Mouse (Mus musculus) embryonic facial prominence, embryonic 13.5 days (tissue): ENCODE data around the gene Nfya. TPM values are rescaled to one million over a fixed set of nuclear protein-coding genes. Genes with fewer than 3 reads are reported as not detected.

Experiments
- ATAC-seq: fragments of 200-750 bp; cut with Nextera tagmentation; 2 replicates; pipeline ENCODE4 v1.8.0; 2017; ENCODE audit warnings: low read depth; ENCODE audit not compliant: insufficient number of reproducible peaks, insufficient read depth, low FRiP score, low TSS enrichment
- H3K27ac ChIP-seq: fragments of 300-500 bp; sonication (generic); 2 replicates; pipeline ENCODE4 v1.5.1; 2015; ENCODE audit warnings: moderate library complexity, mild to moderate bottlenecking, inconsistent platforms
- H3K27me3 ChIP-seq: fragments of 300-500 bp; sonication (generic); 2 replicates; pipeline ENCODE4 v1.6.1; 2015; ENCODE audit warnings: mild to moderate bottlenecking, inconsistent platforms
- H3K36me3 ChIP-seq: fragments of 300-500 bp; sonication (generic); 2 replicates; pipeline ENCODE4 v1.6.1; 2015; ENCODE audit warnings: mild to moderate bottlenecking, inconsistent platforms
- H3K4me1 ChIP-seq: fragments of 300-500 bp; sonication (generic); 2 replicates; pipeline ENCODE4 v1.6.1; 2015; ENCODE audit warnings: inconsistent platforms
- H3K4me2 ChIP-seq: fragments of 300-500 bp; sonication (generic); 2 replicates; pipeline ENCODE4 v1.6.1; 2015; ENCODE audit warnings: moderate library complexity, mild to moderate bottlenecking, inconsistent platforms
- H3K4me3 ChIP-seq: fragments of 300-500 bp; sonication (generic); 2 replicates; pipeline ENCODE4 v1.5.1; 2015; ENCODE audit warnings: mild to moderate bottlenecking, inconsistent platforms
- H3K9ac ChIP-seq: fragments of 300-500 bp; sonication (generic); 2 replicates; pipeline ENCODE4 v1.6.1; 2015; ENCODE audit warnings: mild to moderate bottlenecking, inconsistent platforms
- H3K9me3 ChIP-seq: fragments of 300-500 bp; sonication (generic); 2 replicates; pipeline ENCODE4 v1.6.1; 2016; ENCODE audit warnings: inconsistent platforms
- WGBS: fragments of 180-500 bp; shearing (Covaris S2); methylation state at CpG from one replicate; pipeline ENCODE4 v1.1.7; 2015; ENCODE audit warnings: mixed read lengths; 5-methylcytosine and 5-hydroxymethylcytosine counted together
- polyA plus RNA-seq: library from polyadenylated mRNA; unstranded; fragments of >200 nt; fragmentation: Nextera tagmentation; extraction: Ambion mirVana; gene quantifications from 2 replicates; pipeline ENCODE4 v1.2.1, GENCODE M21; 2015

The Nfya gene
- polyA plus RNA-seq, 1 experiment from 2014 or later = 16.0 TPM

GRCm38 (mm10) chr17:48410299-48410785 lies 636 bp upstream of the Nfya start:
- Histone ChIP-seq H3K4me2 (peak overlapping the region; percentile 72), H3K36me3 (peaks cover 23% of the 10 kb centered on the region), H3K4me3 (peak overlapping the region; percentile 87), H3K9ac (peak overlapping the region; percentile 88), H3K27ac (peak overlapping the region; percentile 100), H3K4me1 (peaks cover 27% of the 10 kb centered on the region), H3K27me3 (no peaks in the 10 kb centered on the region), H3K9me3 (no peaks in the 10 kb centered on the region)
- peak; percentile 10 for ATAC-seq
- under 1% methylated on average over 13 of the region's 13 CpGs for WGBS

GRCm38 (mm10) chr17:48408526-48409291 lies 997 bp downstream of the Nfya start:
- no peaks in the 10 kb centered on the region for H3K9me3 ChIP-seq
- H3K36me3 ChIP-seq = peaks cover 10% of the 10 kb centered on the region; the same call in 1 of the 2 replicates
- peaks cover 32% of the 10 kb centered on the region for H3K4me1 ChIP-seq
- peak overlapping the region; percentile 87 for H3K4me3 ChIP-seq
- no peaks in the 10 kb centered on the region for H3K27me3 ChIP-seq
- peak overlapping the region; percentile 79 for H3K4me2 ChIP-seq
- ATAC-seq = peak; percentile 29
- under 1% methylated on average over 44 of the region's 47 CpGs for WGBS
- H3K27ac ChIP-seq = peak overlapping the region; percentile 100
- H3K9ac ChIP-seq = peak overlapping the region; percentile 100

GRCm38 (mm10) chr17:48407910-48408525 lies 1.7 kb downstream of the Nfya start:
- Histone ChIP-seq H3K4me3 (peak overlapping the region; percentile 87), H3K27ac (peak overlapping the region; percentile 100), H3K27me3 (no peaks in the 10 kb centered on the region), H3K9me3 (no peaks in the 10 kb centered on the region), H3K4me2 (peak overlapping the region; percentile 79), H3K36me3 (peaks cover 7% of the 10 kb centered on the region; the same call in 1 of the 2 replicates), H3K4me1 (peaks cover 32% of the 10 kb centered on the region), H3K9ac (peak overlapping the region; percentile 100)
- no peak for ATAC-seq
- WGBS = 11% methylated on average over 8 of the region's 8 CpGs

DNA sequence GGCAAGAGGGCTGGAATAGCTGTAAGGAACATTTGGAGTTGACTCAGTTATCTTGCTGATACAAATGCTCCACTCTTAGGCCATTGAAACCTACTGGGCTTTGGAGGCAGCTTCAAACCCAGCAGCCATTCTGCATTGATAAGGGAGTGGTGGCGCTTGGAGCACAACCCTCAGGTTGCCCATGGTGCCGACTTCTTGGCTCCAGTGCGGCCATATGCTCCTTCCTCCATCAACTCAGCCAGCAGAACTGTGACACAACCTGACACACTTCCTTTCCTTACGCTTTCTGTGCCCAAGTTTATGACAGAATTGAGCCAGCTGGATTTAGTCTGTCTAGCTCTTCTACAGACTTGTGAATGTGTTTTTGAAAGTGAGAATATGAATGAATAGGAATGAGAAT lies 2.6 kb downstream of the Nfya start:
- WGBS = 89% methylated on average over 4 of the region's 4 CpGs
- no peak for ATAC-seq
- no peak overlapping the region for H3K27ac ChIP-seq
- no peaks in the 10 kb centered on the region for H3K36me3 ChIP-seq
- no peak overlapping the region for H3K4me3 ChIP-seq
- no peaks in the 10 kb centered on the region for H3K27me3 ChIP-seq
- H3K9ac ChIP-seq = peak overlapping the region; percentile 100; the same call in 1 of the 2 replicates
- H3K4me2 ChIP-seq = peak overlapping the region; percentile 79
- no peaks in the 10 kb centered on the region for H3K9me3 ChIP-seq
- H3K4me1 ChIP-seq = peaks cover 32% of the 10 kb centered on the region

GRCm38 (mm10) chr17:48404706-48405105 lies 5.0 kb downstream of the Nfya start:
- no peak for ATAC-seq
- 79% methylated on average over 1 of the region's 1 CpGs for WGBS

GRCm38 (mm10) chr17:48403848-48404247 lies 5.9 kb downstream of the Nfya start:
- Histone ChIP-seq H3K36me3 (peaks cover 16% of the 10 kb centered on the region), H3K4me3 (no peak overlapping the region), H3K27ac (no peak overlapping the region), H3K4me1 (peaks cover 19% of the 10 kb centered on the region), H3K27me3 (no peaks in the 10 kb centered on the region), H3K9me3 (no peaks in the 10 kb centered on the region), H3K9ac (no peak overlapping the region), H3K4me2 (no peak overlapping the region)
- WGBS = 84% methylated on average over 2 of the region's 2 CpGs
- ATAC-seq = no peak

More at GRCm38 (mm10) chr17:48404706-48405105, 5.0 kb downstream of the Nfya start:
- H3K4me2 ChIP-seq = no peak overlapping the region
- H3K27me3 ChIP-seq = no peaks in the 10 kb centered on the region
- peaks cover 8% of the 10 kb centered on the region for H3K36me3 ChIP-seq
- no peak overlapping the region for H3K9ac ChIP-seq
- H3K4me3 ChIP-seq = no peak overlapping the region
- no peak overlapping the region for H3K27ac ChIP-seq
- H3K4me1 ChIP-seq = peaks cover 19% of the 10 kb centered on the region
- H3K9me3 ChIP-seq = no peaks in the 10 kb centered on the region

GRCm38 (mm10) chr17:48402751-48403150 lies 7.0 kb downstream of the Nfya start:
- Histone ChIP-seq H3K4me1 (peaks cover 13% of the 10 kb centered on the region), H3K9me3 (no peaks in the 10 kb centered on the region), H3K36me3 (peaks cover 27% of the 10 kb centered on the region), H3K4me3 (no peak overlapping the region), H3K27ac (no peak overlapping the region), H3K27me3 (no peaks in the 10 kb centered on the region), H3K4me2 (no peak overlapping the region), H3K9ac (no peak overlapping the region)
- WGBS = 91% methylated on average over 3 of the region's 3 CpGs
- no peak for ATAC-seq

DNA sequence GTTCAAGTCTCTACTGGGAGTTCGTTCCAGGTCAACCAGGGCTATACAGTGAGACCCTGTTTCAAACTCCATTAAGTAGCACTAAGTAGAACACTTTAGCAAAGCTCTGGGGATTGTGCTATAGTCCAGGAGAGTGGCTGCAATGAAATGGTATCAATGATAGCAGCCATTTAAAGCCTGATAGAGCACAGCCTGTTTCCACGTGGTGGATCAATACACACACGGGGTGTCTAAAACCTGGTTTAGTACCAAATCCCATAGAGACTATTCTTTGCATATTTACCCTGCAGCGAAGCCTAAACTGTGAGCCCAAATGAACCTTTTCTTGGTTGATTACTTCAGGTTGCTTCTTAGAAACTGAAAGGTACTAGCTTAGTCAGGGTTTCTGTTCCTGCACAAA lies 8.0 kb downstream of the Nfya start:
- WGBS = 87% methylated on average over 4 of the region's 4 CpGs
- no peak for ATAC-seq
- Histone ChIP-seq H3K9me3 (no peaks in the 10 kb centered on the region), H3K36me3 (peaks cover 37% of the 10 kb centered on the region), H3K27me3 (no peaks in the 10 kb centered on the region), H3K4me1 (peaks cover 4% of the 10 kb centered on the region; the same call in 1 of the 2 replicates), H3K4me3 (no peak overlapping the region), H3K27ac (no peak overlapping the region), H3K4me2 (no peak overlapping the region), H3K9ac (no peak overlapping the region)

GRCm38 (mm10) chr17:48392616-48393015 lies 17.1 kb downstream of the Nfya start:
- H3K27ac ChIP-seq = no peak overlapping the region
- no peaks in the 10 kb centered on the region for H3K9me3 ChIP-seq
- no peak for ATAC-seq
- no peak overlapping the region for H3K4me2 ChIP-seq
- 95% methylated on average over 3 of the region's 3 CpGs for WGBS
- no peak overlapping the region for H3K4me3 ChIP-seq
- no peaks in the 10 kb centered on the region for H3K4me1 ChIP-seq
- no peak overlapping the region for H3K9ac ChIP-seq
- peaks cover 100% of the 10 kb centered on the region for H3K36me3 ChIP-seq
- no peaks in the 10 kb centered on the region for H3K27me3 ChIP-seq

DNA sequence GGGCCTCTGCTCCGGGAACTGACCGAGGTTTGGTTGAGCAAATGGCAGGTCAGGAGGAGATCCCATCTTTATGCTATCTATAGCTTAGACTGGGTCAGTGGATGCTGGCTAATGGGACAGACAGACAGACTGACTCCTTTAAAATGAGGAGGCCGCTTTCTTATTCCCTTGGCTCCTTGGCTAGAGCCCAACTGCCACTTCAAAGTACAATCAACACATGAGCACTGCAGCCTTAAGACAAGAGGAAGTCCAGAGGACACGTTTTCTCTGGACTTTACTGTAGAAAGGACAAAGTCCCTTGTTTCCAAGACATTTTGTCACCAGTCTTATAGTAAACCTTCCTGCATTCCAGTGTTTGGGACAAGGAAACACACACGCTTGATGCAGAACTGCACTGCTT lies 18.3 kb downstream of the Nfya start:
- Histone ChIP-seq H3K4me2 (no peak overlapping the region), H3K27ac (no peak overlapping the region), H3K4me3 (no peak overlapping the region), H3K27me3 (no peaks in the 10 kb centered on the region), H3K9ac (no peak overlapping the region), H3K36me3 (peaks cover 100% of the 10 kb centered on the region), H3K4me1 (no peaks in the 10 kb centered on the region), H3K9me3 (no peaks in the 10 kb centered on the region)
- no peak for ATAC-seq
- 94% methylated on average over 5 of the region's 5 CpGs for WGBS

- WGBS = 91% methylated on average over 5 of the region's 5 CpGs
- Histone ChIP-seq H3K9ac (no peak overlapping the region), H3K36me3 (peaks cover 89% of the 10 kb centered on the region), H3K4me2 (no peak overlapping the region), H3K4me3 (no peak overlapping the region), H3K27me3 (no peaks in the 10 kb centered on the region), H3K9me3 (no peaks in the 10 kb centered on the region), H3K27ac (no peak overlapping the region), H3K4me1 (no peaks in the 10 kb centered on the region)
- ATAC-seq = no peak
Measured at GRCm38 (mm10) chr17:48389442-48389841, 20.3 kb downstream of the Nfya start.

DNA sequence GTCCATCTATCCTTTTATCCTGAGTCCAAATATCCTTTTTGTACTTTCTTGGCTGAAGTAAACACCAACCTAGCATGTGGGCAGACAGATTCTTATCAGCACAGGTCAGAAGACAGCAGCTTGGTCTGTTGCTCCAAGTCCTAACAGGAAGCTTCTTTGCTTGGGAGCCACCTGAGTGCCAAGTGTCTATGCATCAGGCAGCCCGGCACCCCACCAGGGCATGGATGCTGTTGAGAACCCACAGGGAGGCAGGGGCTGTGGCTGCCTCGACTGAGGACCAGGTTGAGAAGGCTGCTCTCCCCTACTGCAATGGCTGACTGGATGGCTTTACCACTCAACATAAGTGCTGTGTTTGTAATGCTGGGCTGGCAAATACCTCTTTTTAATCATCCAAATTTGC lies 21.0 kb downstream of the Nfya start:
- Histone ChIP-seq H3K9me3 (no peaks in the 10 kb centered on the region), H3K27me3 (no peaks in the 10 kb centered on the region), H3K27ac (no peak overlapping the region), H3K9ac (no peak overlapping the region), H3K36me3 (peaks cover 81% of the 10 kb centered on the region), H3K4me1 (no peaks in the 10 kb centered on the region), H3K4me3 (no peak overlapping the region), H3K4me2 (no peak overlapping the region)
- ATAC-seq = no peak
- 87% methylated on average over 2 of the region's 2 CpGs for WGBS
